Mouse (Mus musculus) hindbrain, embryonic 15.5 days (tissue): Measurements from ENCODE around the gene Serac1. TPM values are rescaled to one million over a fixed set of nuclear protein-coding genes. Genes with fewer than 3 reads are reported as not detected.
"Not testable (repeated sequence)": the region's sequence is repeated elsewhere in the genome, so short reads cannot be mapped to it uniquely, and the experiment has no call there.

Source experiments
- ATAC-seq: fragments of 200-750 bp; cut with Nextera tagmentation; 2 replicates; pipeline ENCODE4 v1.8.0; 2017; ENCODE audit warnings: low read depth, moderate number of reproducible peaks, moderate TSS enrichment; ENCODE audit not compliant: low FRiP score
- H3K27ac ChIP-seq: fragments of 300-500 bp; sonication (generic); replicated peaks from 2 replicates; pipeline ENCODE4 v1.5.1; 2015; ENCODE audit warnings: mild to moderate bottlenecking, inconsistent platforms
- H3K27me3 ChIP-seq: fragments of 300-500 bp; sonication (generic); 2 replicates; pipeline ENCODE4 v1.6.1; 2015; ENCODE audit warnings: control low read depth, inconsistent platforms
- H3K36me3 ChIP-seq: fragments of 300-500 bp; sonication (generic); 2 replicates; pipeline ENCODE4 v1.6.1; 2015; ENCODE audit warnings: control low read depth, inconsistent platforms
- H3K4me1 ChIP-seq: fragments of 300-500 bp; sonication (generic); replicated peaks from 2 replicates; pipeline ENCODE4 v1.6.1; 2015; ENCODE audit warnings: control low read depth, inconsistent platforms
- H3K4me2 ChIP-seq: fragments of 300-500 bp; sonication (generic); 2 replicates; pipeline ENCODE4 v1.6.1; 2015; ENCODE audit warnings: moderate library complexity, mild to moderate bottlenecking, inconsistent platforms
- H3K4me3 ChIP-seq: fragments of 300-500 bp; sonication (generic); 2 replicates; pipeline ENCODE4 v1.5.1; 2015; ENCODE audit warnings: mild to moderate bottlenecking, inconsistent platforms
- H3K9ac ChIP-seq: fragments of 300-500 bp; sonication (generic); 2 replicates; pipeline ENCODE4 v1.6.1; 2015; ENCODE audit warnings: inconsistent platforms
- H3K9me3 ChIP-seq: fragments of 300-500 bp; sonication (generic); 2 replicates; pipeline ENCODE4 v1.6.1; 2016; ENCODE audit warnings: control low read depth, inconsistent platforms
- WGBS: fragments of 180-500 bp; shearing (Covaris S2); methylation state at CpG from one replicate; pipeline ENCODE4 v1.1.7; 2015; 5-methylcytosine and 5-hydroxymethylcytosine counted together
- polyA plus RNA-seq: library from polyadenylated mRNA; unstranded; fragments of >200 nt; fragmentation: Nextera tagmentation; extraction: Ambion mirVana; gene quantifications from 2 replicates; pipeline ENCODE4 v1.2.1, GENCODE M21; 2015

Serac1 gene
- polyA plus RNA-seq, 1 experiment from 2014 or later = 11.9 TPM

DNA sequence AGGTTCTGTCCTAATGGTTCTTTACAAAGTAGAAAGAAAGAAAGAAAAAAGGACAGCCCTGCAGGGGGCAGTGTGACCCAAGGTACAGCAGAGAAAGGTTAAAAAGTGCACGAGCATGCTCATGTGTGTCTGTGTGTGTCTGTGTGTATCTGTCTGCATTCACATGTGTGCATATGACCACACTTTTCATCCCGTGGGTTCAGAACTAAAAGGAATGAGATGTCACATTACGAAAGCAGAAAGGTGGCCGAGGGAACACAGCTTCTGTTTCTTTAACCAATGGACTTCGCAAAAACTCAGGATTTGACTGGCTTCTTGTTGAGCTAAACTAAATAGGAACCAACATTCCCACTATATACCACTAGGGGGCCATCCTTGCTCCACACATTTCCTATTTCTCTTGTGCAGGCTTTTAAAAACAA lies 24.6 kb downstream of the Serac1 start:
- Histone ChIP-seq H3K9ac (no peak overlapping the region), H3K27ac (no peak overlapping the region), H3K4me3 (no peak overlapping the region), H3K27me3 (no peaks in the 10 kb centered on the region), H3K4me2 (no peak overlapping the region), H3K4me1 (no peaks in the 10 kb centered on the region), H3K36me3 (peaks cover 30% of the 10 kb centered on the region), H3K9me3 (no peaks in the 10 kb centered on the region)
- ATAC-seq = no peak
- WGBS = 26% methylated on average over 5 of the region's 5 CpGs

DNA sequence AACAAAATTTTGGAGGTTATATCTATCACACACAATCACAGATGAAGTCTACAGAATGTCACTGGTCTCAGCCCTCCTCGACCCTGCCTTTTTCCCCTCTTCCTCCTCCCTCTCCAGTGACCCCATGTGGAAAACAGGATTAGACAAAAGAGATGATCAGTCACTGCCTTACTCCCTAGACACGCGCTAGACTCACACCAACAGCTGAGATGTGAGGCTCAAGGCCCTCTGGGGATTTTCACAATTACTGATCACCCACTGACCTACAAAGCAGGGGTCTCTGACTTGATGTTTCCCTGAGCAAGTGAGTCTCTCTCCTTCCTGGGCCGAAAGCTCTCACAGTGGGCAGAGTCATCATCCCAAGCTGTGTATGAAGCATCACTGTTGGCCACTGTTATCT lies 26.7 kb downstream of the Serac1 start:
- ATAC-seq = no peak
- Histone ChIP-seq H3K4me1 (no peaks in the 10 kb centered on the region), H3K27ac (no peak overlapping the region), H3K4me2 (no peak overlapping the region), H3K36me3 (peaks cover 37% of the 10 kb centered on the region), H3K9me3 (no peaks in the 10 kb centered on the region), H3K4me3 (no peak overlapping the region), H3K9ac (no peak overlapping the region), H3K27me3 (no peaks in the 10 kb centered on the region)
- 44% methylated on average over 4 of the region's 4 CpGs for WGBS

DNA sequence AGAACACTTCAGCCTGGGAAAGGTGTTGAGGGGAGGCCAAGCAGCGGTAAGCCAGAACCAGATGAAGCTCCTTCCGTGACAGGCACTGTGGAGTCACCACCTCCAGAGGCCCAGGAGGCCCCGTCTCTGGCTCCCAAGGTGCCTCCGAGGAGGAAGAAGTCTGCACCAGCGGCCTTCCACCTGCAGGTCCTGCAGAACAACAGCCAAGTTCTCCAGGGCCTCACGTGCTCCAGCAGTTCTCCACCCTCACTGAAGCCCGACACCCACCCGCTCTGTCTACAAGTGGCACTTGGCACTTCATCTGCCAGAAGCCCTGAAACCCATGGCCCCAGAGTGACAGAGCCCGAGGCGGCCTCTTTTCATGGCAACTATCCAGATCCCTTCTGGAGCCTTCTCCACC lies 42.0 kb downstream of the Serac1 start:
- H3K36me3 ChIP-seq = peaks cover 7% of the 10 kb centered on the region; the same call in 1 of the 2 replicates
- 93% methylated on average over 10 of the region's 10 CpGs for WGBS
- H3K4me2 ChIP-seq = no peak overlapping the region
- H3K9me3 ChIP-seq = no peaks in the 10 kb centered on the region
- H3K4me1 ChIP-seq = no peaks in the 10 kb centered on the region
- H3K27ac ChIP-seq = no peak overlapping the region
- no peaks in the 10 kb centered on the region for H3K27me3 ChIP-seq
- H3K4me3 ChIP-seq = no peak overlapping the region
- no peak overlapping the region for H3K9ac ChIP-seq
- no peak for ATAC-seq

DNA sequence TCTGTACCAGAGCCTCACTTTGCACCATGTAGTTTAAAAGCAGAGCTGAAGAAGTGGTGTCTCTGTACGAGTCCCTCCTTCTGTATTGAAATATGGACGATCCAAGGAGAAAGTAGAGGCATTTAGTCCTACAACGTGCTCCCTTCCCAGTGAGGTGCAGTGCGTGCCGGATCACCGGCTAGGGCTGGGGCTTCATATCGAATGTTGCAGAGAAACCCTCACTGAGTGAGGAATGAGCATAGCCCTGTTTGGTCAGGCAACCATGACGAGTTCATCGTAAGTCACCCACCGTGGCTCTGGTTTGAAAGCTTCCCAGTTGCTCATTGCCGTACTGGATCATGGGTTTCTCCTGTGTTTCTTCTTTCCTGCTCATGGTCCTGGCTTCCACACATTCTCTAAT lies 42.7 kb downstream of the Serac1 start:
- H3K9me3 ChIP-seq = no peaks in the 10 kb centered on the region
- no peaks in the 10 kb centered on the region for H3K27me3 ChIP-seq
- H3K4me2 ChIP-seq = no peak overlapping the region
- H3K9ac ChIP-seq = no peak overlapping the region
- H3K4me3 ChIP-seq = no peak overlapping the region
- ATAC-seq = no peak
- H3K27ac ChIP-seq = no peak overlapping the region
- 0 out of 2 replicates have a peak, but pooled peaks cover under 1% of the 10 kb centered on the region for H3K36me3 ChIP-seq
- H3K4me1 ChIP-seq = no peaks in the 10 kb centered on the region
- 93% methylated on average over 11 of the region's 11 CpGs for WGBS

DNA sequence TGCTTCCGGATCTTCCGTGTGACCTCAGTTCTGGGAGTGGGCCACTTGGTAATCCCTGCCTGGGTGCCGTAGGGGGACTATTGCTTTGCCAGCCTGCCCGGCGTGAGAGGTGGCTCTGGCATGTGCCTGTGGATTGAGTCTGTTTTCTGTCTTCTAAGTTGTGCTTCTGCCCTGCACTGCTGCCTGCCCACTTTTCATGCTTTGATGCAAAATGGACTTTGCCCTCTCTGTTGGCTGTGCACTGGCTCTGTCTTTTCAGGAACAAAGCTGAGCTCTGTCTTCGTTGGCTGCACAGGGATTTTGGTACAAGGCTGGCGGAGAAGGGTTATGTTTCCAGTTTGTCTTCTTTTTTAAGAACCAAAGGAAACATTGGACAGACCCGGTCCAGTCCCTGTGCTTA lies 43.1 kb downstream of the Serac1 start:
- H3K4me1 ChIP-seq = no peaks in the 10 kb centered on the region
- H3K9me3 ChIP-seq = no peaks in the 10 kb centered on the region
- H3K4me2 ChIP-seq = no peak overlapping the region
- H3K4me3 ChIP-seq = no peak overlapping the region
- WGBS = 86% methylated on average over 8 of the region's 8 CpGs
- H3K27me3 ChIP-seq = no peaks in the 10 kb centered on the region
- H3K36me3 ChIP-seq = no peaks in the 10 kb centered on the region
- ATAC-seq = no peak
- H3K27ac ChIP-seq = no peak overlapping the region
- H3K9ac ChIP-seq = no peak overlapping the region

DNA sequence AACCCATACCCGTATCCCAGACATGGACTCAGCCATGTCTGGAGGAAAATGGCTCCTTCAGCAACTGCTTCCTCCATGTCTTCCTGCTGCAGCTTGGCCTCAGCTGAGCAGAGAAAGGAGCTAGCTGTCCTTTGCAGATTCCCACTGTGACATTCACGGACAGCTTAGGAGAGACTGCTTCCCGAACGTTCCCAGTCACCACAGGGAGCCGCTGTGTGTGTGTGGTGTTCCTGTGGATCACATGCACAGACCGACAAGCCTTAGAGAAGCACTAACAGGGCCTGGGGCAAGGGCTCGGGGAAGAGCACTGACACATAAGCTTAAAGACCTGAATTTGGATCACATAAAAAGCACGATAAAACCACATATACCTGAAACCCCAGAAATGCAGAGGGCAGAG lies 43.9 kb downstream of the Serac1 start:
- H3K27me3 ChIP-seq = no peaks in the 10 kb centered on the region
- H3K9ac ChIP-seq = no peak overlapping the region
- no peak for ATAC-seq
- H3K4me2 ChIP-seq = no peak overlapping the region
- no peak overlapping the region for H3K4me3 ChIP-seq
- H3K4me1 ChIP-seq = no peaks in the 10 kb centered on the region
- no peaks in the 10 kb centered on the region for H3K36me3 ChIP-seq
- WGBS = 42% methylated on average over 8 of the region's 8 CpGs
- H3K9me3 ChIP-seq = no peaks in the 10 kb centered on the region
- H3K27ac ChIP-seq = no peak overlapping the region

DNA sequence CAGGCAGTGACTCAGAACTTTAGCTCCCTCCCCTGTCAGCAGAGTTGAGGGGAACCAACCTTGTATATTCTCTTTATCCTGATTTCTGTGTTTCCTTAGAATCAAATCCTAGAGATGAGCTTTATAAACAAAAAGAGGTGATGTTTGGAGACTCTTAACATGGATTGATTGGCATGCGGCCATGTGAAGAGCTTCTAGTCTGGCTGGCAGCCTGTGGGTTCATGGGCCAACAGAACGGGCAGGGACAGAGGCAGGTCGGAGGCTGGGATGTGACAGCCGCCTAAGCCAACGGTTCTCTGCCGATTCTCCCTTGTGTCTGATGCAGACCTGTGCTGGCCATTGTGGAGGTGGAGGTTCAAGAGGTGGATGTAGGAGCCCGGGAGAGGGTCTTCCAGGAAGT lies 53.7 kb downstream of the Serac1 start:
- WGBS = 90% methylated on average over 7 of the region's 7 CpGs

DNA sequence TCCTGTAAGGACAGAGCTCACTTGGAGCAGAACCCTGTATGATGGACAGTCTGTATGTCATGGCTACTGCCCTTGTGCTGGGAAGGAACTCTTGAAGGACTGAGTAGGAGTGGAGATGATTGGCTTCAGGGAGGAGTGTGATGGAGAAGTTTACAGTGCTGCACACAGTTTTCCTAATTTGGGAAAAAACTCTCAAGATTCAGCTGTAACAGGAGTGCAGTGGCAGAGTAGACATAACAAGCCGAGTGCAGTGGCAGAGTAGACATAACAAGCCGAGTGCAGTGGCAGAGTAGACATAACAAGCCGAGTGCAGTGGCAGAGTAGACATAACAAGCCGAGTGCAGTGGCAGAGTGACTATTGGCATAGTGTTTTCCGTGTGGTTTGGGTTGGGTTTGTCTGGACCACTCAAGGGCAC lies 58.2 kb downstream of the Serac1 start:
- not testable (repeated sequence) for H3K4me1 ChIP-seq, H3K9ac ChIP-seq, H3K9me3 ChIP-seq, H3K27me3 ChIP-seq, H3K36me3 ChIP-seq
- H3K4me3 ChIP-seq = peak overlapping the region; percentile 27
- 46% methylated on average over 5 of the region's 5 CpGs for WGBS
- 0 out of 2 replicates have a peak overlapping the region, but pooled peaks have one; percentile 51 for H3K27ac ChIP-seq
- peak; percentile 70 for ATAC-seq
- peak overlapping the region; percentile 53 for H3K4me2 ChIP-seq

More for the DNA sequence above, 53.7 kb downstream of the Serac1 start:
- Histone ChIP-seq H3K4me2 (no peak overlapping the region), H3K4me1 (no peaks in the 10 kb centered on the region; the same call in 1 of the 2 replicates), H3K9me3 (no peaks in the 10 kb centered on the region), H3K9ac (no peak overlapping the region), H3K4me3 (no peak overlapping the region), H3K36me3 (no peaks in the 10 kb centered on the region), H3K27me3 (no peaks in the 10 kb centered on the region), H3K27ac (no peak overlapping the region)
- no peak for ATAC-seq

DNA sequence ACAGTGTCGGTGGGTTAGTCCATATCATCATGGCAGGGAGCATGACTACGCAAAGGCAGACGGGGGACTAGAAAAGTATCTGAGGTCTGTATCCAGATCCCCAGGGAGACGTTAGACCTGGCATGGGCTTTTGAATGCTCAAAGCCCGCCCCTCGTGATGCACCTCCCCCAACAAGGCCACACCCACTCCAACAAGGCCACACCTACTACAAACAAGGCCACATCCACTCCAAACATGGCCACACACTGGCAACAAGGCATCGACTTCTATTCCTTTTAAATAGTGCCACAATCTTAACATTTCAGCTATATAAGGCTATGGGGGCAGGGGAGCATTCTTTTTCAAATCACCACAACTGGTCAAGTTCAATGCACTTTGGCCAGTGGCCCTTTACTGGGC lies 58.9 kb downstream of the Serac1 start:
- H3K9ac ChIP-seq = no peak overlapping the region
- no peak overlapping the region for H3K4me2 ChIP-seq
- no peaks in the 10 kb centered on the region for H3K36me3 ChIP-seq
- no peak for ATAC-seq
- no peak overlapping the region for H3K4me3 ChIP-seq
- H3K27ac ChIP-seq = no peak overlapping the region
- no peaks in the 10 kb centered on the region for H3K27me3 ChIP-seq
- no peaks in the 10 kb centered on the region for H3K9me3 ChIP-seq
- H3K4me1 ChIP-seq = no peaks in the 10 kb centered on the region; the same call in 1 of the 2 replicates
- 65% methylated on average over 7 of the region's 7 CpGs for WGBS

DNA sequence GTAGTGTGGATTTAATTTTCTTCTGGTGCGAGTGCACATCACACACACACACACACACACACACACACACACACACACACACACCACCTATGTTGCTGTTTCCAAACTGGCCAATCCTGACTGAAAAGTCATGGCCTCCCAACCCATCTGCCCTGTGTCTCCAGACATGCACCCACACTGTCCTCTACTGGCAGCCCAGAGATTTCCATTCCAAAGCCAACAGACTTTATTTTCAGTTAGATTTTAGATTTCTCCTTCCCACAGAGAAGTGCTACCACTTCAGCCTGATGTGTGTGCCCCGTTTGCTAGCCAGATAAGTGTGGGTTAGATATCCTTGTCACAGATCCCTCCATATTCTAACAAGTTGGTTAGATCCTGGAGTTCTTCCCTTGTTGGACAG lies 59.8 kb downstream of the Serac1 start:
- Histone ChIP-seq H3K27me3 (no peaks in the 10 kb centered on the region), H3K27ac (no peak overlapping the region), H3K4me2 (no peak overlapping the region), H3K36me3 (no peaks in the 10 kb centered on the region), H3K9ac (no peak overlapping the region), H3K4me3 (no peak overlapping the region), H3K4me1 (no peaks in the 10 kb centered on the region; the same call in 1 of the 2 replicates), H3K9me3 (no peaks in the 10 kb centered on the region)
- WGBS = 84% methylated on average over 2 of the region's 2 CpGs
- ATAC-seq = no peak

DNA sequence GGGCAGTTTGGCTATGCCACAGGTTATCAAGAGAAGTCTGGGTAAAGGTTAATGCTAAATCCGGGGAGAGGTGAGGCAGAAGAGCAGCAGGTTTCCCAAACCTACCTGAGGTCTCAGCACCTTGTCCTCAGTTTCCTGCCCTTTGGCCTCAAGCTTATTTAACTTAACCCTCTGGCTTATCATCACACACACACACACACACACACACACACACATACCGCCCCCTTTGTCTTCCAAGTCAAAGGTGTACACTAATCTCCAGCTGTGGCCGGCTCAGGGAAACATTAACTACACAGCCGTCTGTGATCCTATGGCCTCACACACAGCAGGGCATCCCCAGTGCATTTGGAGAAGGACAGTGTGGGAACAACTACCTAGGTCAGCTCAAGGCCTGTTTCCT lies 61.2 kb downstream of the Serac1 start:
- no peak overlapping the region for H3K27ac ChIP-seq
- WGBS = 71% methylated on average over 4 of the region's 4 CpGs
- ATAC-seq = no peak

DNA sequence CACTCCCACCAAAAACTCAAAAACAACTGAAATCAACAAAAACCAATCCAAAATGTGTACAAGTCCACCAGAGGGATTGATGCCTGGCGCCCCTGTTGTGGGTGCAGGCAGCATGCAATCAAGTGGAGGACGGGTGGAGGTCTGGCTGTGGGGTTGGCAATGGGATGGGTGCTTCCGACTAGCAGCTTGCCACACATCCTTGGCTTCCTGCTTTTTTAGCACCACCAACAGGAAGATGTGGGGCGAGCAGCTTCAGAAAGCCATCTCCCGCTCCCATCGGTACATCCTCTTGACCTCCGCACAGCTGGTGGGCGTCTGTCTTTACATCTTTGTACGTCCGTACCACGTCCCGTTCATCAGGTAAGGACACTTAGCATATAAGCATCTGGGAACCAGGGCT lies 62.3 kb downstream of the Serac1 start:
- H3K27ac ChIP-seq = no peak overlapping the region
- H3K4me2 ChIP-seq = no peak overlapping the region
- no peak overlapping the region for H3K4me3 ChIP-seq
- H3K9me3 ChIP-seq = no peaks in the 10 kb centered on the region
- WGBS = 63% methylated on average over 12 of the region's 12 CpGs
- H3K4me1 ChIP-seq = no peaks in the 10 kb centered on the region; the same call in 1 of the 2 replicates
- no peaks in the 10 kb centered on the region for H3K27me3 ChIP-seq
- ATAC-seq = no peak
- H3K36me3 ChIP-seq = no peaks in the 10 kb centered on the region
- H3K9ac ChIP-seq = no peak overlapping the region

More for the DNA sequence above, 61.2 kb downstream of the Serac1 start:
- Histone ChIP-seq H3K36me3 (no peaks in the 10 kb centered on the region), H3K4me1 (no peaks in the 10 kb centered on the region; the same call in 1 of the 2 replicates), H3K9me3 (no peaks in the 10 kb centered on the region), H3K27me3 (no peaks in the 10 kb centered on the region), H3K4me3 (no peak overlapping the region), H3K4me2 (no peak overlapping the region), H3K9ac (no peak overlapping the region)

DNA sequence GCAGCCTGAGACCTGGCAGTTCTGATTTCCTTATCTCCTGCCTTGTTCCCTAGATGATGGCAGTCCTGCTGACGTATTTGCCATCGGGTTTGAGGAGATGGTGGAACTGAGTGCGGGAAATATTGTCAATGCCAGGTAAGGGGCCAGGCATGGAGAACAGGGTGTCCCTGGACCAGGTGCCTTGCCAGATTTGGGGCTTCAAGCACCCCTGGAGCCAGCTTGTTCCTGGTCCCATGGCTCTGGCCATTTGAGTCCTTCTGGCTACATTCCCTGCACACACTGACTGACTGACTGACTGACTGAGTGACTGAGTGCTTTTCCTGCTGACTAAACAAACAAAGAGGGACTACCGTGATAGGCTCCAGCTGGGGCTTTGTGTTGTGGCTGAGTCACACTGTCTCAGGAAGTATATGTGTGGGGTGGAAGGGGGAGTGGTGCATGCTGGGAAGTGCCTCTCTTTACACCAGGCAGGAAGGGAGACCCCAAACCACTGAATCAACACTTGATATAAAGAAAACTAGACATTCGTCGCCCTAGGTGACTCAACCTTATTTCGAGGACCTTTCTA lies 63.2 kb downstream of the Serac1 start:
- H3K36me3 ChIP-seq = no peaks in the 10 kb centered on the region
- no peaks in the 10 kb centered on the region for H3K27me3 ChIP-seq
- no peak overlapping the region for H3K27ac ChIP-seq
- H3K9me3 ChIP-seq = no peaks in the 10 kb centered on the region
- H3K4me1 ChIP-seq = no peaks in the 10 kb centered on the region; the same call in 1 of the 2 replicates
- H3K9ac ChIP-seq = no peak overlapping the region
- no peak overlapping the region for H3K4me3 ChIP-seq
- 72% methylated on average over 7 of the region's 7 CpGs for WGBS
- ATAC-seq = no peak
- H3K4me2 ChIP-seq = no peak overlapping the region
